14 mouse cellular contexts compared by ENCODE assay signal in the genomic region with DNA sequence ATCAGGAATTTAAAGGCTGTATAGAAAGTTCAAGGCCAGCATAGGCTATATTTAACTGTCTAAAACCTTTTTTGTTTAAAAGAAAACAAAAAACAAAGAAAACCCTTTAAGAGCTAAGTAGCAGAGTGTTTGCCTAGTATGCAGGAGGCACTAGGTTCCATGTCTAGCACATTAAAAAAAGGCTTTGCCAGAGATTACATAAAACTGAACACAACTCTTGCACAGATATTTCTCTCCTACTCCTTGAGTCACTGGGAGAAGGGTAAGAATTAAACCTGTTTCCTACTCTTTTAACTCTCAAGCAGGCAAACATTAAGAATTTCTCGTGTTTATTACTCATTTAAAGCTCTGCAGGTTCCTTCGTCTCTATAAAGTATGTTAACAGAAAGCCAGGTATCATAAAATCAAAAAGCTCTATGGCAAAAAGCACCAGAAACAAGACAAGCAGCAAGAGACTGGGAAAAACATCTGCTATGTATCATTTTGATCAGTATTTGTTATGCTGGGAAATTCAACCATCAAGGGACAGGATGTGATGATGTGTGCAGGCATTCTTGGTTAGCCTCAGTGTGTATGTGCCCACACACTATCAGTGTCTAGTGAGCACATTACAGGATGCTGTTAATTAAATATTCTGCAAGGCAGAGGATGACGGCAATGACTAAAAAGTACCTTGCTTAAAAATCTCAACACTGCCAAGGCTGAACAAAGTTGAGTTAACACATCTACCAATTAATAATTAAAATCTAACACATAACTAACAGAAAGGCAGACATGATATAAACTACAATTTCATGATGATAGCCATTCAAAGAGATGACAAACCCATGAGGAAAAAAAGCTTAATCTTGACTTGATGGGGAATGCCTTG. TPM values are rescaled to one million over a fixed set of nuclear protein-coding genes. Genes with fewer than 3 reads are reported as not detected.
DNase-seq lines count a peak whose midpoint lies in the region; ATAC-seq and TF ChIP-seq lines count a peak whose summit lies in the region.
"Had no signal": no experiment of that assay in that cellular context is flagged by ENCODE, and none has a peak within 500 bp of the region (broad histone marks: within the 10 kb centered on the region; RNA-seq: fewer than 3 reads in every experiment).

No protein-coding gene starts in this region.

- no peak overlapping the region for H3K4me3 ChIP-seq in forebrain, embryonic 11.5 days (ENCODE audit: low read depth, low read length)
- no peak overlapping the region for H3K4me3 ChIP-seq in forebrain, embryonic 10.5 days
- H3K4me3 ChIP-seq in liver, embryonic 15.5 days (replicated peaks) = no peak overlapping the region
- H3K4me3 ChIP-seq in liver, embryonic 12.5 days = no peak overlapping the region
- no peak overlapping the region for H3K4me3 ChIP-seq in myocyte
- H3K4me3 ChIP-seq: erythroblast, embryonic 14.5 days; heart, embryonic 15.5 days; kidney, embryonic 15.5 days; midbrain, embryonic 12.5 days had no signal

- whole genome bisulfite sequencing in forebrain, embryonic 11.5 days = 91% methylated on average over 3 of the region's 3 CpGs
- 83% methylated on average over 3 of the region's 3 CpGs for WGBS in forebrain, embryonic 10.5 days
- 59% methylated on average over 3 of the region's 3 CpGs for WGBS in liver, embryonic 15.5 days (ENCODE audit: insufficient replicate concordance)
- WGBS in liver, embryonic 12.5 days (ENCODE audit: insufficient replicate concordance) = 72% methylated on average over 3 of the region's 3 CpGs

- H3K9ac ChIP-seq in forebrain, embryonic 11.5 days (ENCODE audit: low read length) = no peak overlapping the region
- no peak overlapping the region for H3K9ac ChIP-seq in liver, embryonic 15.5 days
- no peak overlapping the region for H3K9ac ChIP-seq in liver, embryonic 12.5 days
- H3K9ac ChIP-seq: heart, embryonic 15.5 days; kidney, embryonic 15.5 days; midbrain, embryonic 12.5 days had no signal

- H3K27ac ChIP-seq in forebrain, embryonic 11.5 days (ENCODE audit: low read depth, low read length) = no peak overlapping the region
- H3K27ac ChIP-seq in forebrain, embryonic 10.5 days = no peak overlapping the region
- 0 out of 2 replicates have a peak overlapping the region, but pooled peaks have one; percentile 3 for H3K27ac ChIP-seq in liver, embryonic 15.5 days (replicated peaks)
- H3K27ac ChIP-seq in liver, embryonic 12.5 days = no peak overlapping the region
- H3K27ac ChIP-seq: heart, embryonic 15.5 days; kidney, embryonic 15.5 days; midbrain, embryonic 12.5 days had no signal

- no peak for ATAC-seq in forebrain, embryonic 11.5 days (replicated peaks; ENCODE audit: low FRiP score)
- no peak for ATAC-seq in liver, embryonic 15.5 days (ENCODE audit: insufficient read depth)
- ATAC-seq in liver, embryonic 12.5 days = no peak

- H3K4me1 ChIP-seq in forebrain, embryonic 11.5 days (replicated peaks; ENCODE audit: control insufficient read depth, insufficient read depth, low read length) = no peaks in the 10 kb centered on the region
- H3K4me1 ChIP-seq in forebrain, embryonic 10.5 days = no peaks in the 10 kb centered on the region
- H3K4me1 ChIP-seq in liver, embryonic 15.5 days (replicated peaks) = peaks cover 17% of the 10 kb centered on the region
- peaks cover 35% of the 10 kb centered on the region for H3K4me1 ChIP-seq in liver, embryonic 12.5 days
- H3K4me1 ChIP-seq: midbrain, embryonic 12.5 days had no signal

- peak; percentile 14 for DNase-seq in forebrain, embryonic 11.5 days (ENCODE audit: low spot score)
- DNase-seq in forebrain, embryonic 10.5 days (ENCODE audit: extremely low spot score, low spot score) = no peak
- peak; percentile 21 for DNase-seq in NIH3T3 (ENCODE audit: low read depth)
- DNase-seq in heart, adult 18-20 months = no peak
- DNase-seq in gastrocnemius, postnatal 25 days = no peak
- DNase-seq: cerebellum, postnatal 25 days; right cerebral cortex, postnatal 14 days had no signal

- TF ChIP-seq POLR2A in myocyte (IDR thresholded peaks at IDR 0.05; ENCODE audit: insufficient read length, low read depth) = no peak

- no peaks in the 10 kb centered on the region for H3K9me3 ChIP-seq in forebrain, embryonic 11.5 days (ENCODE audit: control insufficient read depth, low read length)
- no peaks in the 10 kb centered on the region for H3K9me3 ChIP-seq in forebrain, embryonic 10.5 days
- H3K9me3 ChIP-seq in liver, embryonic 15.5 days (replicated peaks) = no peaks in the 10 kb centered on the region
- no peaks in the 10 kb centered on the region for H3K9me3 ChIP-seq in liver, embryonic 12.5 days (replicated peaks)
- H3K9me3 ChIP-seq: heart, embryonic 15.5 days; kidney, embryonic 15.5 days; midbrain, embryonic 12.5 days had no signal

- peaks cover 84% of the 10 kb centered on the region for H3K79me2 ChIP-seq in myocyte (ENCODE audit: control insufficient read depth, insufficient read depth)

- H3ac ChIP-seq in myocyte (ENCODE audit: control insufficient read depth, insufficient read length) = no peak overlapping the region

- no peaks in the 10 kb centered on the region for H3K27me3 ChIP-seq in forebrain, embryonic 11.5 days (ENCODE audit: control insufficient read depth, insufficient read depth, low read length)
- H3K27me3 ChIP-seq in forebrain, embryonic 10.5 days (ENCODE audit: poor library complexity, severe bottlenecking) = no peaks in the 10 kb centered on the region
- no peaks in the 10 kb centered on the region for H3K27me3 ChIP-seq in liver, embryonic 15.5 days
- no peaks in the 10 kb centered on the region for H3K27me3 ChIP-seq in liver, embryonic 12.5 days (replicated peaks)
- H3K27me3 ChIP-seq in myocyte (ENCODE audit: control insufficient read depth, insufficient read depth, insufficient read length) = no peaks in the 10 kb centered on the region
- H3K27me3 ChIP-seq: heart, embryonic 15.5 days; kidney, embryonic 15.5 days; midbrain, embryonic 12.5 days had no signal

- peaks cover 11% of the 10 kb centered on the region; the same call in 1 of the 2 replicates for H3K36me3 ChIP-seq in forebrain, embryonic 11.5 days (ENCODE audit: control insufficient read depth, insufficient read depth, low read length)
- H3K36me3 ChIP-seq in forebrain, embryonic 10.5 days (replicated peaks) = peaks cover 72% of the 10 kb centered on the region
- peaks cover 39% of the 10 kb centered on the region for H3K36me3 ChIP-seq in liver, embryonic 15.5 days (replicated peaks)
- peaks cover 47% of the 10 kb centered on the region for H3K36me3 ChIP-seq in liver, embryonic 12.5 days
- peaks cover 36% of the 10 kb centered on the region for H3K36me3 ChIP-seq in myocyte (ENCODE audit: control insufficient read depth, insufficient read depth)

- H3K4me2 ChIP-seq in forebrain, embryonic 11.5 days (ENCODE audit: low read depth, low read length, severe bottlenecking) = no peak overlapping the region
- H3K4me2 ChIP-seq in liver, embryonic 15.5 days = no peak overlapping the region
- H3K4me2 ChIP-seq in liver, embryonic 12.5 days = no peak overlapping the region
- H3K4me2 ChIP-seq in myocyte (ENCODE audit: low read depth) = peak overlapping the region; percentile 37
- H3K4me2 ChIP-seq: heart, embryonic 15.5 days; kidney, embryonic 15.5 days; midbrain, embryonic 12.5 days had no signal

TF ChIP-seq in myocyte, 11 proteins besides CTCF, POLR2A, EP300 and RAD21 (continues in another document):
- TF ChIP-seq POLR2AphosphoS2 (IDR thresholded peaks at IDR 0.05; ENCODE audit: insufficient read length, low read depth) (no peak), CEBPB (IDR thresholded peaks at IDR 0.05; ENCODE audit: insufficient read depth, poor library complexity, severe bottlenecking) (no peak), SRF (IDR thresholded peaks at IDR 0.05; ENCODE audit: control insufficient read depth, insufficient read length, low read depth) (no peak), MYOD1 (IDR thresholded peaks at IDR 0.05; ENCODE audit: control insufficient read depth in 1 of 3, insufficient read length in 2 of 3, low read depth in 2 of 3) (no peak), MYOG (IDR thresholded peaks at IDR 0.05; ENCODE audit: control insufficient read depth in 1 of 3, insufficient read depth in 1 of 3, insufficient read length in 2 of 3, low read depth in 2 of 3) (no peak)

RNA-seq across cellular contexts. Expression of a gene that starts 11.5 kb away (rescaled TPM):
- 23.7 and 24.6 TPM in 2 replicates for polyA plus RNA-seq in forebrain, embryonic 11.5 days (2014; fragmentation: Nextera tagmentation; extraction: Ambion mirVana)
- 23.6 and 26.4 TPM in 2 replicates for polyA plus RNA-seq in forebrain, embryonic 10.5 days (2016; fragmentation: Nextera tagmentation; extraction: Ambion mirVana)
- polyA plus RNA-seq in liver, embryonic 15.5 days (2015; fragmentation: Nextera tagmentation; extraction: Ambion mirVana) = 4.6 and 5.4 TPM in 2 replicates
- polyA plus RNA-seq in liver, embryonic 12.5 days (2016; fragmentation: Nextera tagmentation; extraction: Ambion mirVana) = 9.6 and 10.9 TPM in 2 replicates
- polyA plus RNA-seq in myocyte (2012; fragmentation: generic; extraction: Trizol) = 6.7 TPM
- 1 to 10 TPM; 2.7 to 3.1 TPM for total RNA-seq in heart, adult 18-20 months (2021)
- total RNA-seq in gastrocnemius, postnatal 25 days (2021) = 10 to 100 TPM; 10.8 to 12.1 TPM

RNA-seq across cellular contexts. Expression of a gene that starts 11.7 kb away (rescaled TPM):
- 371 and 394 TPM in 2 replicates for polyA plus RNA-seq in forebrain, embryonic 11.5 days (2014; fragmentation: Nextera tagmentation; extraction: Ambion mirVana)
- polyA plus RNA-seq in forebrain, embryonic 10.5 days (2016; fragmentation: Nextera tagmentation; extraction: Ambion mirVana) = 354 and 371 TPM in 2 replicates
- polyA plus RNA-seq in liver, embryonic 15.5 days (2015; fragmentation: Nextera tagmentation; extraction: Ambion mirVana) = 93.0 and 102 TPM in 2 replicates
- 211 and 215 TPM in 2 replicates for polyA plus RNA-seq in liver, embryonic 12.5 days (2016; fragmentation: Nextera tagmentation; extraction: Ambion mirVana)
- 44.2 TPM for polyA plus RNA-seq in myocyte (2012; fragmentation: generic; extraction: Trizol)
- total RNA-seq in heart, adult 18-20 months (2021) = 10 to 100 TPM; 56.9 to 57.7 TPM
- total RNA-seq in gastrocnemius, postnatal 25 days (2021) = 10 to 100 TPM; 37.2 to 38.5 TPM

RNA-seq across cellular contexts. Expression of a gene that starts 37.8 kb away (rescaled TPM):
- 67.0 and 75.3 TPM in 2 replicates for polyA plus RNA-seq in forebrain, embryonic 11.5 days (2014; fragmentation: Nextera tagmentation; extraction: Ambion mirVana)
- 69.8 and 70.2 TPM in 2 replicates for polyA plus RNA-seq in forebrain, embryonic 10.5 days (2016; fragmentation: Nextera tagmentation; extraction: Ambion mirVana)
- 27.8 and 31.4 TPM in 2 replicates for polyA plus RNA-seq in liver, embryonic 15.5 days (2015; fragmentation: Nextera tagmentation; extraction: Ambion mirVana)
- polyA plus RNA-seq in liver, embryonic 12.5 days (2016; fragmentation: Nextera tagmentation; extraction: Ambion mirVana) = 53.0 and 54.4 TPM in 2 replicates
- 45.6 TPM for polyA plus RNA-seq in myocyte (2012; fragmentation: generic; extraction: Trizol)
- 100 to 1,000 TPM; 102 to 106 TPM for total RNA-seq in heart, adult 18-20 months (2021)
- total RNA-seq in gastrocnemius, postnatal 25 days (2021) = 10 to 100 TPM; 76.2 to 77.4 TPM

RNA-seq across cellular contexts. Expression of a gene that starts 54.4 kb away (rescaled TPM):
- polyA plus RNA-seq in forebrain, embryonic 11.5 days (2014; fragmentation: Nextera tagmentation; extraction: Ambion mirVana) = 153 and 167 TPM in 2 replicates
- 111 and 120 TPM in 2 replicates for polyA plus RNA-seq in forebrain, embryonic 10.5 days (2016; fragmentation: Nextera tagmentation; extraction: Ambion mirVana)
- 1.9 and 2.4 TPM in 2 replicates for polyA plus RNA-seq in liver, embryonic 15.5 days (2015; fragmentation: Nextera tagmentation; extraction: Ambion mirVana)
- polyA plus RNA-seq in liver, embryonic 12.5 days (2016; fragmentation: Nextera tagmentation; extraction: Ambion mirVana) = 5.5 and 7.1 TPM in 2 replicates
- 32.6 TPM for polyA plus RNA-seq in myocyte (2012; fragmentation: generic; extraction: Trizol)
- total RNA-seq in heart, adult 18-20 months (2021) = under 1 TPM; 0.37 to 0.69 TPM
- under 1 TPM; 0.61 to 0.96 TPM for total RNA-seq in gastrocnemius, postnatal 25 days (2021)

Comparison
In these comparisons a context has a peak if more than half of its experiments do, and no peak if none do; other contexts are left out.
1. DNase-seq: peak in forebrain, embryonic 11.5 days (single experiment) and NIH3T3 (single experiment); none in forebrain, embryonic 10.5 days (single experiment), heart, adult 18-20 months (0 of 2) and gastrocnemius, postnatal 25 days (single experiment).